Mouse (Mus musculus) intestine, embryonic 15.5 days (tissue): Measurements from ENCODE around the gene Psmd11. TPM values are rescaled to one million over a fixed set of nuclear protein-coding genes. Genes with fewer than 3 reads are reported as not detected.
"Not testable (repeated sequence)": the region's sequence is repeated elsewhere in the genome, so short reads cannot be mapped to it uniquely, and the experiment has no call there.

Source experiments
- ATAC-seq: fragments of 200-750 bp; cut with Nextera tagmentation; 2 replicates; pipeline ENCODE4 v1.8.0; 2017; ENCODE audit warnings: moderate TSS enrichment, moderate library complexity
- H3K27ac ChIP-seq: fragments of 300-500 bp; sonication (generic); 2 replicates; pipeline ENCODE4 v1.5.1; 2015; ENCODE audit warnings: mild to moderate bottlenecking, inconsistent platforms
- H3K27me3 ChIP-seq: fragments of 300-500 bp; sonication (generic); replicated peaks from 2 replicates; pipeline ENCODE4 v1.6.1; 2015; ENCODE audit warnings: inconsistent platforms
- H3K36me3 ChIP-seq: fragments of 300-500 bp; sonication (generic); 2 replicates; pipeline ENCODE4 v1.6.1; 2015; ENCODE audit warnings: inconsistent platforms
- H3K4me1 ChIP-seq: fragments of 300-500 bp; sonication (generic); replicated peaks from 2 replicates; pipeline ENCODE4 v1.6.1; 2015; ENCODE audit warnings: inconsistent platforms
- H3K4me2 ChIP-seq: fragments of 300-500 bp; sonication (generic); replicated peaks from 2 replicates; pipeline ENCODE4 v1.6.1; 2015; ENCODE audit warnings: mild to moderate bottlenecking, inconsistent platforms
- H3K4me3 ChIP-seq: fragments of 300-500 bp; sonication (generic); replicated peaks from 2 replicates; pipeline ENCODE4 v1.5.1; 2015; ENCODE audit warnings: inconsistent platforms
- H3K9ac ChIP-seq: fragments of 300-500 bp; sonication (generic); 2 replicates; pipeline ENCODE4 v1.6.1; 2015; ENCODE audit warnings: inconsistent platforms
- H3K9me3 ChIP-seq: fragments of 300-500 bp; sonication (generic); 2 replicates; pipeline ENCODE4 v1.6.1; 2016; ENCODE audit warnings: inconsistent platforms
- WGBS: fragments of 180-500 bp; shearing (Covaris S2); methylation state at CpG from one replicate; pipeline ENCODE4 v1.1.7; 2015; 5-methylcytosine and 5-hydroxymethylcytosine counted together
- polyA plus RNA-seq: library from polyadenylated mRNA; unstranded; fragments of >200 nt; fragmentation: Nextera tagmentation; extraction: Ambion mirVana; gene quantifications from 2 replicates; pipeline ENCODE4 v1.2.1, GENCODE M21; 2015

Psmd11 gene
- polyA plus RNA-seq, 1 experiment from 2014 or later: 297 TPM

- Histone ChIP-seq H3K9me3 (no peaks in the 10 kb centered on the region), H3K4me1 (peaks cover 4% of the 10 kb centered on the region; the same call in 1 of the 2 replicates)
- no peak for ATAC-seq
Observed at GRCm38 (mm10) chr11:80430366-80430910, 2.0 kb downstream of the Psmd11 start.

GRCm38 (mm10) chr11:80446916-80447315, 18.5 kb downstream of the Psmd11 start:
- no peak overlapping the region for H3K4me3 ChIP-seq
- H3K9me3 ChIP-seq: no peaks in the 10 kb centered on the region
- 93% methylated on average over 3 of the region's 3 CpGs for WGBS
- H3K27ac ChIP-seq: no peak overlapping the region
- no peak for ATAC-seq
- no peak overlapping the region for H3K4me2 ChIP-seq
- H3K4me1 ChIP-seq: no peaks in the 10 kb centered on the region
- no peaks in the 10 kb centered on the region for H3K27me3 ChIP-seq
- H3K36me3 ChIP-seq: peaks cover 16% of the 10 kb centered on the region
- H3K9ac ChIP-seq: no peak overlapping the region

More at GRCm38 (mm10) chr11:80430366-80430910, 2.0 kb downstream of the Psmd11 start:
- Histone ChIP-seq H3K27ac (no peak overlapping the region), H3K36me3 (0 out of 2 replicates have a peak, but pooled peaks cover 8% of the 10 kb centered on the region), H3K27me3 (no peaks in the 10 kb centered on the region), H3K4me2 (no peak overlapping the region), H3K9ac (no peak overlapping the region), H3K4me3 (no peak overlapping the region)
- 91% methylated on average over 3 of the region's 3 CpGs for WGBS

GRCm38 (mm10) chr11:80449859-80450258, 21.4 kb downstream of the Psmd11 start:
- no peaks in the 10 kb centered on the region for H3K9me3 ChIP-seq
- no peak overlapping the region for H3K4me2 ChIP-seq
- no peaks in the 10 kb centered on the region for H3K27me3 ChIP-seq
- no peaks in the 10 kb centered on the region for H3K4me1 ChIP-seq
- no peak overlapping the region for H3K27ac ChIP-seq
- H3K4me3 ChIP-seq: no peak overlapping the region
- no peak for ATAC-seq
- H3K9ac ChIP-seq: no peak overlapping the region
- WGBS: 86% methylated on average over 2 of the region's 2 CpGs
- peaks cover 15% of the 10 kb centered on the region for H3K36me3 ChIP-seq

GRCm38 (mm10) chr11:80452242-80452641, 23.8 kb downstream of the Psmd11 start:
- no peak for ATAC-seq
- Histone ChIP-seq H3K27ac (no peak overlapping the region), H3K9ac (no peak overlapping the region), H3K4me2 (no peak overlapping the region), H3K9me3 (no peaks in the 10 kb centered on the region), H3K4me1 (no peaks in the 10 kb centered on the region), H3K4me3 (no peak overlapping the region), H3K36me3 (peaks cover 7% of the 10 kb centered on the region), H3K27me3 (no peaks in the 10 kb centered on the region)
- WGBS: 86% methylated on average over 3 of the region's 3 CpGs

- Histone ChIP-seq H3K36me3 (peaks cover 9% of the 10 kb centered on the region), H3K9ac (no peak overlapping the region)
- 92% methylated on average over 1 of the region's 1 CpGs for WGBS
Observed at GRCm38 (mm10) chr11:80453198-80453597, 24.8 kb downstream of the Psmd11 start.

GRCm38 (mm10) chr11:80463605-80464130, 35.3 kb downstream of the Psmd11 start:
- 82% methylated on average over 4 of the region's 4 CpGs for WGBS
- H3K27me3 ChIP-seq, ATAC-seq, H3K4me3 ChIP-seq, H3K9ac ChIP-seq, H3K9me3 ChIP-seq, H3K27ac ChIP-seq, H3K4me1 ChIP-seq, H3K4me2 ChIP-seq: not testable (repeated sequence)
- peaks cover 26% of the 10 kb centered on the region for H3K36me3 ChIP-seq

More at GRCm38 (mm10) chr11:80453198-80453597, 24.8 kb downstream of the Psmd11 start:
- no peaks in the 10 kb centered on the region for H3K27me3 ChIP-seq
- H3K4me1 ChIP-seq: no peaks in the 10 kb centered on the region
- no peak for ATAC-seq
- no peak overlapping the region for H3K4me2 ChIP-seq
- no peak overlapping the region for H3K27ac ChIP-seq
- H3K9me3 ChIP-seq: no peaks in the 10 kb centered on the region
- H3K4me3 ChIP-seq: no peak overlapping the region

GRCm38 (mm10) chr11:80471836-80472605, 43.6 kb downstream of the Psmd11 start:
- 80% methylated on average over 16 of the region's 16 CpGs for WGBS
- Histone ChIP-seq H3K9me3 (no peaks in the 10 kb centered on the region), H3K27me3 (no peaks in the 10 kb centered on the region), H3K4me2 (no peak overlapping the region), H3K9ac (no peak overlapping the region), H3K4me1 (no peaks in the 10 kb centered on the region), H3K36me3 (peaks cover 14% of the 10 kb centered on the region), H3K27ac (no peak overlapping the region), H3K4me3 (no peak overlapping the region)
- no peak for ATAC-seq

- no peak overlapping the region for H3K9ac ChIP-seq
- ATAC-seq: no peak
- H3K27ac ChIP-seq: no peak overlapping the region
- no peaks in the 10 kb centered on the region for H3K9me3 ChIP-seq
- H3K27me3 ChIP-seq: 0 out of 2 replicates have a peak, but pooled peaks cover 2% of the 10 kb centered on the region
- no peak overlapping the region for H3K4me2 ChIP-seq
- peaks cover 11% of the 10 kb centered on the region for H3K4me1 ChIP-seq
- peaks cover 14% of the 10 kb centered on the region for H3K36me3 ChIP-seq
- no peak overlapping the region for H3K4me3 ChIP-seq
- WGBS: 76% methylated on average over 2 of the region's 2 CpGs
Observed at GRCm38 (mm10) chr11:80474175-80474691, 45.8 kb downstream of the Psmd11 start.

- H3K9ac ChIP-seq: no peak overlapping the region
- no peak for ATAC-seq
- H3K27ac ChIP-seq: no peak overlapping the region
- peaks cover 11% of the 10 kb centered on the region for H3K4me1 ChIP-seq
- WGBS: 93% methylated on average over 11 of the region's 11 CpGs
- peaks cover 11% of the 10 kb centered on the region for H3K36me3 ChIP-seq
- no peaks in the 10 kb centered on the region for H3K9me3 ChIP-seq
- H3K4me2 ChIP-seq: no peak overlapping the region
- no peak overlapping the region for H3K4me3 ChIP-seq
- 0 out of 2 replicates have a peak, but pooled peaks cover 2% of the 10 kb centered on the region for H3K27me3 ChIP-seq
Observed at GRCm38 (mm10) chr11:80474846-80475245, 46.4 kb downstream of the Psmd11 start.

- no peak for ATAC-seq
- no peak overlapping the region for H3K27ac ChIP-seq
- 0 out of 2 replicates have a peak, but pooled peaks cover 2% of the 10 kb centered on the region for H3K27me3 ChIP-seq
- H3K4me3 ChIP-seq: no peak overlapping the region
- peaks cover 11% of the 10 kb centered on the region for H3K4me1 ChIP-seq
- no peaks in the 10 kb centered on the region for H3K9me3 ChIP-seq
- H3K4me2 ChIP-seq: no peak overlapping the region
- H3K36me3 ChIP-seq: peaks cover 7% of the 10 kb centered on the region; the same call in 1 of the 2 replicates
- 84% methylated on average over 9 of the region's 9 CpGs for WGBS
- no peak overlapping the region for H3K9ac ChIP-seq
Observed at GRCm38 (mm10) chr11:80475544-80475943, 47.1 kb downstream of the Psmd11 start.

- Histone ChIP-seq H3K4me3 (peak within 1 kb of the TSS; percentile 74), H3K4me2 (peak within 1 kb of the TSS; percentile 100), H3K27me3 (0 out of 2 replicates have a peak, but pooled peaks cover 2% of the 10 kb centered on the region), H3K27ac (peak within 1 kb of the TSS; percentile 72), H3K9me3 (no peaks in the 10 kb centered on the region), H3K4me1 (peaks cover 11% of the 10 kb centered on the region), H3K9ac (peak within 1 kb of the TSS; percentile 71), H3K36me3 (peaks cover 4% of the 10 kb centered on the region; the same call in 1 of the 2 replicates)
- ATAC-seq: peak; percentile 94
- 2% methylated on average over 110 of the region's 116 CpGs for WGBS
Observed at GRCm38 (mm10) chr11:80476222-80477189, 48.1 kb downstream of the Psmd11 start, which contains the start of gene Cdk5r1. Gene Cdk5r1, plus strand, starts transcription at chr11:80477023.
